Mouse (Mus musculus) midbrain, embryonic 10.5 days (tissue): ENCODE measurements around the gene Capza2. TPM values are rescaled to one million over a fixed set of nuclear protein-coding genes. Genes with fewer than 3 reads are reported as not detected.
A peak's percentile ranks its signal among the peaks of the same experiment; 100 is the strongest.

ENCODE experiments used
- DNase-seq: peaks from one replicate; pipeline ENCODE4 v3.0.0-alpha.2; 2017; ENCODE audit warnings: low spot score
- H3K27ac ChIP-seq: fragments of 300-500 bp; sonication (generic); replicated peaks from 2 replicates; pipeline ENCODE4 v1.5.1; 2016; ENCODE audit warnings: mild to moderate bottlenecking
- H3K27me3 ChIP-seq: fragments of 300-500 bp; sonication (generic); 2 replicates; pipeline ENCODE4 v1.6.1; 2016; ENCODE audit warnings: low read depth, mild to moderate bottlenecking; ENCODE audit not compliant: poor library complexity, severe bottlenecking
- H3K36me3 ChIP-seq: fragments of 300-500 bp; sonication (generic); 2 replicates; pipeline ENCODE4 v1.6.1; 2016; ENCODE audit warnings: mild to moderate bottlenecking, moderate library complexity
- H3K4me1 ChIP-seq: fragments of 300-500 bp; sonication (generic); 2 replicates; pipeline ENCODE4 v1.6.1; 2016
- H3K4me3 ChIP-seq: fragments of 300-500 bp; sonication (generic); 2 replicates; pipeline ENCODE4 v1.5.1; 2016; ENCODE audit warnings: mild to moderate bottlenecking, moderate library complexity
- H3K9me3 ChIP-seq: fragments of 300-500 bp; sonication (generic); replicated peaks from 2 replicates; pipeline ENCODE4 v1.6.1; 2016; ENCODE audit warnings: mild to moderate bottlenecking
- WGBS: fragments of 180-500 bp; shearing (Covaris S2); methylation state at CpG from one replicate; pipeline ENCODE4 v1.1.7; 2016; 5-methylcytosine and 5-hydroxymethylcytosine counted together
- polyA plus RNA-seq: library from polyadenylated mRNA; unstranded; fragments of >200 nt; fragmentation: Nextera tagmentation; extraction: Ambion mirVana; gene quantifications from 2 replicates; pipeline ENCODE4 v1.2.1, GENCODE M21; 2016

Capza2 gene
- 228 and 233 TPM in 2 replicates for polyA plus RNA-seq

GRCm38 (mm10) chr6:17635615-17636284 lies at the start of gene Capza2:
Capza2 (plus strand) TSS chr6:17636234.
- Histone ChIP-seq H3K4me1 (peaks cover 20% of the 10 kb centered on the region), H3K27me3 (no peaks in the 10 kb centered on the region), H3K4me3 (peak within 1 kb of the TSS; percentile 87), H3K36me3 (peaks cover 3% of the 10 kb centered on the region), H3K27ac (peak within 1 kb of the TSS; percentile 98), H3K9me3 (peaks cover 2% of the 10 kb centered on the region; the same call in 1 of the 2 replicates)
- WGBS, result 87% methylated on average over 7 of the region's 7 CpGs
- no peak for DNase-seq

- Histone ChIP-seq H3K9me3 (peaks cover 3% of the 10 kb centered on the region; the same call in 1 of the 2 replicates), H3K4me1 (peaks cover 6% of the 10 kb centered on the region; the same call in 1 of the 2 replicates), H3K27ac (no peak overlapping the region), H3K27me3 (no peaks in the 10 kb centered on the region), H3K36me3 (no peaks in the 10 kb centered on the region), H3K4me3 (no peak overlapping the region)
- 43% methylated on average over 16 of the region's 16 CpGs for WGBS
- peak; percentile 67 for DNase-seq
Observed at GRCm38 (mm10) chr6:17589049-17589952, 46.7 kb upstream of the Capza2 start.

- DNase-seq, result no peak
- H3K9me3 ChIP-seq, result peaks cover 3% of the 10 kb centered on the region; the same call in 1 of the 2 replicates
- H3K4me3 ChIP-seq, result no peak overlapping the region
- no peaks in the 10 kb centered on the region for H3K36me3 ChIP-seq
- H3K27ac ChIP-seq, result no peak overlapping the region
- H3K4me1 ChIP-seq, result peaks cover 6% of the 10 kb centered on the region; the same call in 1 of the 2 replicates
- 60% methylated on average over 8 of the region's 8 CpGs for WGBS
- H3K27me3 ChIP-seq, result no peaks in the 10 kb centered on the region
Observed at GRCm38 (mm10) chr6:17589953-17590627, 45.9 kb upstream of the Capza2 start.

- DNase-seq, result no peak
- peaks cover 6% of the 10 kb centered on the region; the same call in 1 of the 2 replicates for H3K4me1 ChIP-seq
- H3K27ac ChIP-seq, result no peak overlapping the region
- 93% methylated on average over 2 of the region's 2 CpGs for WGBS
- no peak overlapping the region for H3K4me3 ChIP-seq
- H3K36me3 ChIP-seq, result no peaks in the 10 kb centered on the region
- H3K27me3 ChIP-seq, result no peaks in the 10 kb centered on the region
- peaks cover 3% of the 10 kb centered on the region; the same call in 1 of the 2 replicates for H3K9me3 ChIP-seq
Observed at GRCm38 (mm10) chr6:17593971-17594370, 42.1 kb upstream of the Capza2 start.

GRCm38 (mm10) chr6:17595712-17596462 lies 40.1 kb upstream of the Capza2 start:
- Histone ChIP-seq H3K27me3 (no peaks in the 10 kb centered on the region), H3K9me3 (peaks cover 3% of the 10 kb centered on the region; the same call in 1 of the 2 replicates), H3K4me3 (no peak overlapping the region), H3K36me3 (no peaks in the 10 kb centered on the region), H3K27ac (no peak overlapping the region), H3K4me1 (no peaks in the 10 kb centered on the region)
- DNase-seq, result no peak
- 90% methylated on average over 11 of the region's 11 CpGs for WGBS

- no peak for DNase-seq
- H3K9me3 ChIP-seq, result no peaks in the 10 kb centered on the region; the same call in 1 of the 2 replicates
- 78% methylated on average over 5 of the region's 5 CpGs for WGBS
Observed at GRCm38 (mm10) chr6:17599373-17599772, 36.7 kb upstream of the Capza2 start.

GRCm38 (mm10) chr6:17601526-17601925 lies 34.5 kb upstream of the Capza2 start:
- Histone ChIP-seq H3K27ac (no peak overlapping the region), H3K4me3 (no peak overlapping the region), H3K4me1 (no peaks in the 10 kb centered on the region), H3K9me3 (no peaks in the 10 kb centered on the region; the same call in 1 of the 2 replicates), H3K36me3 (no peaks in the 10 kb centered on the region), H3K27me3 (no peaks in the 10 kb centered on the region)
- 62% methylated on average over 2 of the region's 2 CpGs for WGBS
- DNase-seq, result no peak

More at GRCm38 (mm10) chr6:17599373-17599772, 36.7 kb upstream of the Capza2 start:
- no peaks in the 10 kb centered on the region for H3K27me3 ChIP-seq
- no peaks in the 10 kb centered on the region for H3K4me1 ChIP-seq
- H3K4me3 ChIP-seq, result no peak overlapping the region
- no peaks in the 10 kb centered on the region for H3K36me3 ChIP-seq
- no peak overlapping the region for H3K27ac ChIP-seq

GRCm38 (mm10) chr6:17606915-17607314 lies 29.1 kb upstream of the Capza2 start:
- H3K4me3 ChIP-seq, result no peak overlapping the region
- 88% methylated on average over 1 of the region's 1 CpGs for WGBS
- H3K4me1 ChIP-seq, result no peaks in the 10 kb centered on the region
- no peaks in the 10 kb centered on the region for H3K27me3 ChIP-seq
- H3K36me3 ChIP-seq, result no peaks in the 10 kb centered on the region
- DNase-seq, result no peak
- H3K27ac ChIP-seq, result no peak overlapping the region
- no peaks in the 10 kb centered on the region for H3K9me3 ChIP-seq

- Histone ChIP-seq H3K4me1 (no peaks in the 10 kb centered on the region), H3K27ac (no peak overlapping the region), H3K36me3 (no peaks in the 10 kb centered on the region), H3K4me3 (no peak overlapping the region), H3K27me3 (no peaks in the 10 kb centered on the region), H3K9me3 (no peaks in the 10 kb centered on the region)
- DNase-seq, result no peak
- WGBS, result 90% methylated on average over 11 of the region's 11 CpGs
Observed at GRCm38 (mm10) chr6:17611352-17612010, 24.6 kb upstream of the Capza2 start.

GRCm38 (mm10) chr6:17612652-17613051 lies 23.4 kb upstream of the Capza2 start:
- no peaks in the 10 kb centered on the region for H3K27me3 ChIP-seq
- WGBS, result 89% methylated on average over 4 of the region's 4 CpGs
- no peaks in the 10 kb centered on the region for H3K36me3 ChIP-seq
- H3K9me3 ChIP-seq, result no peaks in the 10 kb centered on the region
- DNase-seq, result no peak
- no peak overlapping the region for H3K4me3 ChIP-seq
- H3K4me1 ChIP-seq, result no peaks in the 10 kb centered on the region
- H3K27ac ChIP-seq, result no peak overlapping the region

- no peak overlapping the region for H3K27ac ChIP-seq
- WGBS, result 91% methylated on average over 4 of the region's 4 CpGs
Observed at GRCm38 (mm10) chr6:17620823-17621222, 15.2 kb upstream of the Capza2 start.

More at GRCm38 (mm10) chr6:17620823-17621222, 15.2 kb upstream of the Capza2 start:
- no peaks in the 10 kb centered on the region for H3K4me1 ChIP-seq
- no peaks in the 10 kb centered on the region for H3K36me3 ChIP-seq
- H3K9me3 ChIP-seq, result no peaks in the 10 kb centered on the region
- H3K27me3 ChIP-seq, result no peaks in the 10 kb centered on the region
- no peak for DNase-seq
- no peak overlapping the region for H3K4me3 ChIP-seq
